Mouse (Mus musculus): Measurements from ENCODE around the gene 1700025G04Rik.

- TF ChIP-seq CTCF (conservative IDR thresholded peaks at IDR 0.05; ENCODE audit: low read length), result no peak
- no peak for TF ChIP-seq NANOG (IDR thresholded peaks at IDR 0.05; ENCODE audit: borderline replicate concordance, low read length)
- no peak for TF ChIP-seq POU5F1 (IDR thresholded peaks at IDR 0.05; ENCODE audit: borderline replicate concordance, low read length)
Measured at GRCm38 (mm10) chr1:152032144-152032543, 57.8 kb downstream of the 1700025G04Rik start.
